13 mouse cellular contexts compared by ENCODE assay signal in the genomic region with DNA sequence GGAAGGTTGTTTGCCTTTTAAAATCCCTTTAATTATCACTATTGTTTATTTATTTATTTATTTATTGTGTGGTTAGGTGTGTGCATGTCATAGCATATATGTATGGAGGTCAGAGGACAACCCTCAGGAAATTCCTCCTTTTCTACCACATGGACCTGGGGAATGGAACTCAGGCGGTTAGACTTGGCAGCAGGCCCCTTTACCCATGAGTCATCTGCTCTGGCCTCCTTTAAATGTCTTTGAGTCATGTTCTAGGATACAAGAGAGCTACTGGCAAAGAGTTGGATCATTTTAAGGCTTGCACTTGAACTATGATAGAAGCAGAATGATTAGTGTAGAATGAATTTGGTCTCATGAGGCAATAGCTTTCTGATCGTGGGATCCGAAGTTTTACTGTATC. TPM values are rescaled to one million over a fixed set of nuclear protein-coding genes. Genes with fewer than 3 reads are reported as not detected.
DNase-seq lines count a peak whose midpoint lies in the region; ATAC-seq and TF ChIP-seq lines count a peak whose summit lies in the region.
"Had no signal": no experiment of that assay in that cellular context is flagged by ENCODE, and none has a peak within 500 bp of the region (broad histone marks: within the 10 kb centered on the region; RNA-seq: fewer than 3 reads in every experiment).

No protein-coding gene starts in this region.

- intact Hi-C loops in heart, postnatal 36 days (cut with DNase I) = no loop called here

- POLR2A ChIA-PET in Patski (lab: Charles Lee) = interaction anchor here (0.5 kb wide), 1 partner anchor 19 kb away, joined by 3 read pairs; no protein-coding TSS in a partner anchor

- no peak for TF ChIP-seq POLR2A in kidney, adult 2 months (IDR thresholded peaks at IDR 0.05; ENCODE audit: low read depth, low read length)

- WGBS in kidney, adult 2 months = 85% methylated on average over 3 of the region's 3 CpGs

- no peaks in the 10 kb centered on the region for H3K36me3 ChIP-seq in kidney, adult 2 months (ENCODE audit: control insufficient read depth, insufficient read depth, low read length)

- in situ Hi-C loops in Patski (cut with MboI; ENCODE audit: low pct_unique_long_range_greater_than_20kb) = no loop called here

- CTCF ChIA-PET in Patski (lab: Charles Lee) = interaction anchor here (0.7 to 4.4 kb wide), 5 partner anchors 14 to 207 kb away, joined by 3 to 22 read pairs (median 3); a partner anchor contains a TSS

- no peaks in the 10 kb centered on the region for H3K4me1 ChIP-seq in kidney, adult 2 months (ENCODE audit: control insufficient read depth, insufficient read depth, low read length)

- no peaks in the 10 kb centered on the region for H3K27me3 ChIP-seq in Patski
- H3K27me3 ChIP-seq in kidney, adult 2 months (replicated peaks; ENCODE audit: control insufficient read depth, insufficient read depth, low read length) = no peaks in the 10 kb centered on the region

- H3K27ac ChIP-seq in kidney, adult 2 months (ENCODE audit: insufficient read depth, low read depth, low read length) = no peak overlapping the region
- H3K27ac ChIP-seq: liver, embryonic 14.5 days had no signal

- ATAC-seq in Patski = peak; percentile 79

- peak; percentile 11 to 19 for DNase-seq in heart, adult 18-20 months
- DNase-seq in heart, postnatal 36 days = no peak
- peak; percentile 4 for DNase-seq in right cerebral cortex, postnatal 4 days
- DNase-seq in right cerebral cortex, postnatal 14 days = no peak
- peak; percentile 67 for DNase-seq in Patski (ENCODE audit: low read depth, low spot score)
- peak; percentile 88 for DNase-seq in fibroblast of lung, adult 2 months (ENCODE audit: low read depth)
- no peak for DNase-seq in thymus, postnatal 4 days
- no peak for DNase-seq in kidney, adult 2 months
- DNase-seq: embryo, embryonic 11 days; heart, adult 11 months; kidney, postnatal 14 days; left cerebral cortex, postnatal 4 days had no signal

- H3K4me3 ChIP-seq in kidney, adult 2 months (ENCODE audit: insufficient read depth, low read depth, low read length) = no peak overlapping the region

- no peak for TF ChIP-seq CTCF in Patski (IDR thresholded peaks at IDR 0.05)
- no peak for TF ChIP-seq CTCF in kidney, adult 2 months (conservative IDR thresholded peaks at IDR 0.05; ENCODE audit: insufficient read depth, insufficient read length, low read depth, low read length)

RNA-seq across cellular contexts. Expression of a gene that starts 14.3 kb away (rescaled TPM):
- total RNA-seq in heart, adult 18-20 months (2021) = 10 to 100 TPM; 17.1 to 17.3 TPM
- 10 to 100 TPM; 16.8 to 17.8 TPM for total RNA-seq in heart, postnatal 36 days (2021)
- polyA plus RNA-seq in Patski (2021) = 62.2 TPM
- 15.9 and 21.3 TPM in 2 replicates for polyA plus RNA-seq in kidney, adult 2 months (2012; rRNA removed)

Comparison
In these comparisons a context has a peak if more than half of its experiments do, and no peak if none do; other contexts are left out.
1. DNase-seq: peak in heart, adult 18-20 months (2 of 2), right cerebral cortex, postnatal 4 days (single experiment), Patski (single experiment) and fibroblast of lung, adult 2 months (single experiment); none in heart, postnatal 36 days (0 of 2), right cerebral cortex, postnatal 14 days (single experiment), thymus, postnatal 4 days (single experiment) and kidney, adult 2 months (single experiment).